Mouse (Mus musculus) cerebellum, adult 11-12 months (tissue): ENCODE data around the gene Gm2163.
"Not testable (repeated sequence)": the region's sequence is repeated elsewhere in the genome, so short reads cannot be mapped to it uniquely, and the experiment has no call there.

Experiments used
- DNase-seq: peaks from one replicate; pipeline ENCODE4 v3.0.0; 2022

Gene Gm2163

GRCm38 (mm10) chr4:42466452-42466851 is at the start of gene Gm2163:
Gm2163 (plus strand) TSS chr4:42466752.
- not testable (repeated sequence) for DNase-seq

GRCm38 (mm10) chr4:42439078-42439477 is 27.5 kb upstream of the Gm2163 start, which contains the start of gene Gm21586:
Gm21586 (plus strand) TSS chr4:42439378.
- DNase-seq: not testable (repeated sequence)

- not testable (repeated sequence) for DNase-seq
These were observed 61.5 kb downstream of the Gm2163 start, which contains the start of gene Fam205a2 for GRCm38 (mm10) chr4:42528075-42528474. Fam205a2 (minus strand) TSS chr4:42528175.

- not testable (repeated sequence) for DNase-seq
These were observed 145.3 kb downstream of the Gm2163 start, which contains the start of gene Gm10591 for GRCm38 (mm10) chr4:42611895-42612294. Gm10591 (plus strand) TSS chr4:42612195.

- not testable (repeated sequence) for DNase-seq
These were observed 162.9 kb downstream of the Gm2163 start, which contains the start of gene Gm2564 for GRCm38 (mm10) chr4:42629419-42629818. Gm2564 (plus strand) TSS chr4:42629719.
